Mouse (Mus musculus): ENCODE results near the gene Ak1. TPM values are rescaled to one million over a fixed set of nuclear protein-coding genes. Genes with fewer than 3 reads are reported as not detected.

Ak1 gene
- 10 to 100 TPM; 31.2 to 48.5 TPM for total RNA-seq (2021)
- long read RNA-seq, experiment 1, transcript Ak1-202 (7 exons, 2,063 nt), result major isoform, 47 of 69 reads
- long read RNA-seq, experiment 1, partial matches to known transcripts, result 17 of 69 reads
- long read RNA-seq, experiment 1, other reads (novel, unspliced or antisense), result 1 of 69 reads
- long read RNA-seq, experiment 2, transcript Ak1-202 (7 exons, 2,063 nt), result major isoform, 66 of 86 reads
- long read RNA-seq, experiment 2, partial matches to known transcripts, result 10 of 86 reads
- long read RNA-seq, experiment 2, other reads (novel, unspliced or antisense), result 6 of 86 reads

- DNase-seq (ENCODE audit: low spot score in 2 of 2), result no peak
Observed at GRCm38 (mm10) chr2:32621517-32621859, at the start of gene Ak1. TSS of gene Ak1 (plus strand) at chr2:32621758.

DNA sequence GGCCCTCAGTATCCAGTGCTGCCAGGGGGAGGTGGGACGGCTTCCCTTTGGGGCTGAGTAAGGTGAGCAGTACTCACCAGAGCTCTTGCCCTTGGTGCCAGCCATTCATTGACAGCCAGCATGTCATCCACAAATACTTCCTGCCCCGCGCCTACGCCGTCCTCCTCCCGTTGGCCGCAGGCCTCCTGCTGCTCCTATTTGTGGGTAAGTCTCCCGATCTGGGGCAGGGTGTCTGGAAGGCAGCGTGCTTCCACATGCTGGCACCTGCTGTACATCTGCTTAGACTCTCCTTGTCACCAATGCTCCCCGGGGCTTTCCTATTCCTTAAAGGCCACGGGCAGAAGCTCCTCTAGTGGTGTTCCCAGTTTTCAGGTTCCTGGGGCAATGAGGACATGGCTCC, 49.4 kb upstream of the Ak1 start:
- DNase-seq (ENCODE audit: low spot score in 2 of 2), result no peak

- no peak for DNase-seq (ENCODE audit: low spot score in 2 of 2)
Observed at GRCm38 (mm10) chr2:32574497-32574896, 47.1 kb upstream of the Ak1 start, which contains the start of gene Pip5kl1. TSS of gene Pip5kl1 (plus strand) at chr2:32574797.

DNA sequence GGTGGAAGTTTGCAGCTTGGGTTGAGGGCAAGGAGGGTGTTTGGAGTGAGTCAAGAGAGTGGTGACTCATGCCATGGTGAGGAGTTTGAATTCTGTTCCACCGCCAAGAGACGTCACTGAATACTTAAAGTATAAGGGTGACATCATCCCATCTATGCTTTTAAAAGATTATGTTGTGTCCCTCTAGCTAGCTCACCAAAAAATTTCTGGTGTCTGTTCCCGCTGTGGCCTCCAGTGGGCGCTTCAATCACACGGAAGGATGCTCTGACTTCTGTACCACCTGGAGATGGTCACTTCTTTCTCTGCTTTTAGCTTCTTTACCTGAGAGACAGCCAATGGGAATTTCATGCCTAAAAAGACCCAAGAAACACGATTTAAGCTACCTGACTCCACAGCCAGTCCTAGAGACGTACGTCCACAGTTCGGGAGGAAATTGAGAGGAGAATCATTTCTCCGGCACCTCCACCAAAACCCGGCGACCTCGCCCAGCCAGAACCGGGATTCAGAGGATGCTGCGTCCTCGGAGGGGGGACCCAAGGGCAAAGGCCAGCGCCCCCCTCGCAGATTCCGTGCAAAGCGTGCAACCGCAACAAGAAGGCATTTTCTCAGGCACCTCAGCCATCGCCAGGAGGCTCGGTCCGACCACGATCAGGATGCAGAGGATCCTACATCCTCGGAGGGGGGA, 46.5 kb upstream of the Ak1 start:
- no peak for DNase-seq (ENCODE audit: low spot score in 2 of 2)

DNA sequence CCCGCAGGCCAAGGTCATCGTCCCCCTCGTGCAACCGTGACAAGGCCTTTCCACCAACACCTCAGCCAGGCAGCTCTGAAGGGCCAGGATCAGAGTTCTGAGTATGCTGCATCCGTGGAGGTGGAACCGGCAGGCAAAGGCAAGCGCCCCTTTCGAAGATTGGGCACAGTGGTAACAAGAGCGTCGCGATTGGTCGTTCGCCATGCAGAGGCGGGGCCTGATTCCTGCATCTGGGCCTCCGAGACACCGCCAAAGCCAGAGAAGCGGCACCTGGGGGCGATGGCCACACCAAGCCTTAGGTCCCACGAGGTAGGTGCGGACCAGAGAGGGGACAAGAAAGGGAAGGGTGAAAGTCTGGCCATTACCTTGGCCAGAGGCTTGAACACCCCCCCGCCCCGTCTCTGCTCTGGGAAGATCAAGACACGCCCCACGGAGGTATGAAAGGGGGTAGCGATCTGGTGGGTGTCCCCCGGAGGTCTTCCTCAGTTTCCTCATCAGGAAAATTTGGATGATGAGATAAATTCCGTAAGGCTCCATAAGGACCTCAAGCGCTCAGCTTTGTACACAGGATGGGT, 45.9 kb upstream of the Ak1 start, which contains the start of gene 9430097D07Rik:
TSS of gene 9430097D07Rik (minus strand) at position 99 of the 575 bp plus-strand sequence.
- no peak for DNase-seq (ENCODE audit: low spot score in 2 of 2)

- DNase-seq (ENCODE audit: low spot score in 2 of 2), result no peak
Observed at GRCm38 (mm10) chr2:32576532-32576931, 45.0 kb upstream of the Ak1 start.

GRCm38 (mm10) chr2:32578146-32579046, 43.2 kb upstream of the Ak1 start:
- no peak for DNase-seq (ENCODE audit: low spot score in 2 of 2)

- DNase-seq (ENCODE audit: low spot score in 2 of 2), result no peak
Observed at GRCm38 (mm10) chr2:32581450-32582095, 40.0 kb upstream of the Ak1 start.

GRCm38 (mm10) chr2:32582830-32583799, 38.4 kb upstream of the Ak1 start:
- peak; percentile 72 to 73 for DNase-seq (ENCODE audit: low spot score in 2 of 2)

DNA sequence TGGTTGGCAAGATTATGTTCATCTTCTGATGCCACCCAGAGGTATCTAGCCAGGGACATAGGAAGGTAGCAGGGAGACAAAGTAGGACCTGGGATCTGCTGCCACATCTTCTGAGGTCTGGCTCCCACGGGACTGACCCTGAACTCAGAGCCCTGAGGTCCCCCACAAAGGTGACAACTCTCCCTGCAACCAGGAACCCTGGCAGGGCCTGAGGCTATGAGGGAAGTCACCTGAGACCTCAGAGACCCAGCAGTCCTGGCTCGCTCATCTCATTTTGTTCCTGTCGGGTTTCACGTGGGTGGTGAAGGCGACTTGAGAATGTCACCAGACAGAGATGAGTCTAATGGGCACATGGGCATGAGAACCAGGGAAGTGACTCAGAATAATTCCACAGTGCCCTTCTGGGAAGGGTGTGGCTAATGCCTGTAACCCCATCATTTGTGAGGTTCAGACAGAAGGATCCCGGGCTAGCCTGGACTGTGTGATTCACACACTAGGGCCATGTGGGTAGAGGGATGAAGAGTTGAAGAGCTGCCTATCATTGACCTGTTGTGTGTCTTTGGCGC, 36.3 kb upstream of the Ak1 start:
- DNase-seq (ENCODE audit: low spot score in 2 of 2), result no peak

DNA sequence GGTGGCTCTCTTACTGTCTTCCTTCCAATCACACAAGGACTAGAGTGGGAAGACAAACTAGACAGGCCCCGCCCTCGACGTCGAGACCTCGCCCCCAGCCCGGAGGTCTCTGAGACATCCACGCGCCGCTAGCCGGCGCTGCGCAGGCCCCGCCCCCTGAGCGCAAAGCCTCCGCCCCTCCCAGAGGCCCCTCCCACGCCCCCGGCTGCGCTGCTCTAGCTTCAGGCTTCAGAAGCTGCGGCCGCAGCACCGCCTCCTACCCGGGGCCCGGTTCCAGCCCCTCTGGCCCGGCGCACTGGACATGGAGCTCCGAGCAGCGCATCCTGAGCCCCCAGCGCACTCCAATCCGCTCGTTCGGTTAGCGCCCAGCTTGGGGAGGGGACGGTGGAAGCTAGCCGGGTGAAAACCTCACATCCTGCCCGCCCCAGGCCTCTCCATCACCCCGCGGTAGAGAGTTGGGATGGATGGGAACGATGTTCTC, 34.6 kb upstream of the Ak1 start, which contains the start of gene St6galnac4:
TSS of gene St6galnac4 (plus strand) at position 225 of the 481 bp plus-strand sequence.
- peak; percentile 84 to 88 for DNase-seq (ENCODE audit: low spot score in 2 of 2)

GRCm38 (mm10) chr2:32587731-32588321, 33.7 kb upstream of the Ak1 start:
- no peak for DNase-seq (ENCODE audit: low spot score in 2 of 2)

GRCm38 (mm10) chr2:32589213-32589795, 32.3 kb upstream of the Ak1 start:
- DNase-seq (ENCODE audit: low spot score in 2 of 2), result no peak

DNA sequence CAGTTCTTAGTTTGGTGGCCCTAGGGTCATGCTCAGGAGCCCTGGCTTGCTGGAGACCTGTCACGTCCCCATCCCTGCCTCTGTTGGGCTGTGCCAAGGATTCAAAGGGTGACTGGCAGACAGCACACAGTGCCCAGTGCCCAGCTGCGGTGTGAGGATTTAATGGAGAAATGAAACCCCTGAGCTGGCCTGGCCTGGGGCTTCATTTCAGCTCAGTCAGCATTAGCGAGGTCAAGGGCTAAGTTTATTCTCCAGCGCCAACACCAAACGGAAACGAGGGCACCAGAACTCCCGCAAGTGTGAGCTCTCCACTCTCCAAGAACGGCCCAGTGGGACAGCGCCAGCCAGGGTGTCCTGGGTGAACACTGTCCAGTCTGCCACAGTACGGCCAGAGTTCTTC, 31.3 kb upstream of the Ak1 start:
- DNase-seq (ENCODE audit: low spot score in 2 of 2), result no peak

DNA sequence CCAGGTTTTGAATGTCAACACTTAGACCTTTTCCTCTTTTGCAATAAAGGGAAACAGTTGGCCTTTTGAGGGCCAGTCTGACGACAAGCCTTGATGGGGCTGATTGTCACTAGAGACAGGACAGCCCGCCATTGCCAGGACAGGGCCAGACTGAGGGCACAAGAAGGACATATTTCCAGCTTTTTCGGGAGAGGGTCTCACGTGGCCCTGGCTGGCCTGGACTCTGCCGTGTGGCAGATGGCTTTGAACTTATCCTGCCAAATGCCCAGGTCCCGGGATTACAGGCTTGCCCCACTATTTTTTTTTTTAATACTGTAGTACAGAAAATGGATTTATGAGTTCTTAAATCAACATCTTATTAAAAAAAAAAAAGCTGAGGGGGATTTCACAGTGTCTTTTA, 30.3 kb upstream of the Ak1 start:
- DNase-seq (ENCODE audit: low spot score in 2 of 2), result no peak

GRCm38 (mm10) chr2:32596725-32597124, 24.8 kb upstream of the Ak1 start:
- DNase-seq (ENCODE audit: low spot score in 2 of 2), result no peak

GRCm38 (mm10) chr2:32597248-32597647, 24.3 kb upstream of the Ak1 start:
- no peak for DNase-seq (ENCODE audit: low spot score in 2 of 2)

DNA sequence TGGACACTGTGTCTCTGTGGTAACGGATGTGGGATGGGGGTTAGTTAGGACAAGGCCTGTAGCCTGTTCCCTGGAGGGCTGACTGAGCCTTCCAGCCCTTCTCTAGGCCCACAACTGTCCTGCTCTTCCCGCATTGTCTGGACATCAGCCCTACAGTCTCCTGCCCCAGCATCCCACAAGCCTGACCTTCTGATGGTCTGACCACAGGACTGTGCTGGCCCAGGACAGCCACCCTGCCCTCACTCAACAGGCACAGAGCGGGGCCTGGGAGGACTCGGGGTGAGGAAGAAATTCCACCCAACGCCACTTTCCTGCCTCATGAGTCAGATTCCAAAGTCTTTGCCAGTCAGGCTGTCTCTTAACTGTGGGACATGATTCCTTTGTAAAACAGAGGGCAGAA, 23.9 kb upstream of the Ak1 start:
- DNase-seq (ENCODE audit: low spot score in 2 of 2), result no peak
